Mouse (Mus musculus): ENCODE results near the gene Exoc6b.

Exoc6b gene

DNA sequence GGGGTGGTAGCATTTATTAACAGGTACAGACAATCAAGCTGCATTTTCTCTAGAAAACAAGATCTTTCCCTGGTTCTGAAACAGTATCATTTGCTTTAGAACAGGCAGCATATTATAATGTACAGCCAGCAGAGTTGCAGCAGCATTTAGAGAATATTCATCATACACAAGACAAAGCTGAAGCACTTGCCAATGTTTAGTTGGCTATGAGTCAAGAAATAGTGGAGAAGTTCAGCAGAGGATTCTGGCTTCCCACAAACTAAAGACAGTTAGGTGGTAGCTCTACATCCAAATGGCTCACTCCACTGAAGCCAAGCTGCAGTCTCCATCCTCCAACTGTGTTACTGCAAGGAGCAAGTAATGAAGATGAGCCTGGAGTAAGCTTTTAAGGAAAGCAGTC lies 342.4 kb downstream of the Exoc6b start:
- no peak for DNase-seq (ENCODE audit: low spot score)

DNA sequence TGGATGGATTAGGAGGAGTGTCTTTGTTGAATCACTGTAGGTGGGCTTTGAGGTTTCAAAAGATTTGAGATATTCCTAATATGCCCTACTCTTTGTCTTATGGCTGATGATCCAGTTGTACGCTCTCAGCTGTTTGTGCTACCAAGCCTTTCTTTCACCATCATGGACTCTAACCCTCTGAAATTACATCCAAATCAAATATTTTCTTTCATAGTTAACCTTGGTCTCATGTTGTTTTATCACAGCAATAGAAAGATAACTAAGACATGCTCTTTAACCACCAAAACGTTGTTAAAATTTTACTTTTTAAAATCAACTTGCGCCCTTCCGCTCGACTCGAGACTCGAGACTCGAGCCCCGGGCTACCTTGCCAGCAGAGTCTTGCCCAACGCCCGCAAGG lies 356.1 kb downstream of the Exoc6b start:
- no peak for DNase-seq (ENCODE audit: low spot score)

GRCm38 (mm10) chr6:84710831-84711230 lies 358.5 kb downstream of the Exoc6b start:
- no peak for DNase-seq (ENCODE audit: low spot score)

- DNase-seq (ENCODE audit: low spot score), result no peak
Observed at GRCm38 (mm10) chr6:84708631-84709030, 360.7 kb downstream of the Exoc6b start.

- DNase-seq (ENCODE audit: low spot score), result no peak
Observed at GRCm38 (mm10) chr6:84699579-84699978, 369.7 kb downstream of the Exoc6b start.

- no peak for DNase-seq (ENCODE audit: low spot score)
Observed at GRCm38 (mm10) chr6:84698288-84698673, 371.0 kb downstream of the Exoc6b start.

- DNase-seq (ENCODE audit: low spot score), result peak; percentile 68
Observed at GRCm38 (mm10) chr6:84697474-84698287, 371.6 kb downstream of the Exoc6b start.

DNA sequence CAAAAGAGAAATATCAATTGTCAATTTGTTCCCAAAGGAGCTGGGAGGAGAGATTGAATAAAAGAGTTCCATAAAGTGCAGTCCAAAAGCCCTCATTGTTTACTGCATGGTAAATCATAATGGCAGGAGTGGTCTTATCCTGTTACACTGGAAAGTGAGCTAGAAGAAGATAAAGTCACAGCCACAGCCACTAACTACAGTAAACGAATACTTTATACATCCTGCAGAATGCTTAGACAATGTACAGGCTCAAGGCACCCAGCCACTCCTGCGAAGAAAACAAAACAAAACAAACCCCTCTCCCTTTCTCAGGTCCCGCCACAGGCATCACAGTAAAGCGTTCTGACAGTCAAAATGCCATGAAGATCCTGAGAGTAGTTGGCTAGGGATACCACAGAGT lies 375.5 kb downstream of the Exoc6b start:
- DNase-seq (ENCODE audit: low spot score), result no peak

DNA sequence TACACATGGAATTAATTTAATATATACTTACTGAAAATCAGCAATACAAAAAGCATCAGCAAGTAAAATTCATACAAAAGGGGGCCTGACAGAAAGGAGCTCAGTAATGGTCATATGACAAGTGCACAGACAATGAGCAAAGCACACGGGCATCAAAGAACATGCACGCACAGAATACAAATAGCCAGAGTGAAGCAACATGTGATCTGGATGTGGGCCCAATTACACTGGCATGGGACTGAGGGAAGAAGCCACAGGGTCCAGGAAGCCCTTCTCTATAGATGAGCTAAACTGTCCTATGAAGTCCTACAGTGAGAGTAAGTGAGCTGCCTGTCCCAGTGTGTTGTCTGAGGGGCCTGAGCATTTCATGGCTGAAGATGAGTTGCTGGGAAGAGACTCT lies 376.1 kb downstream of the Exoc6b start:
- DNase-seq (ENCODE audit: low spot score), result no peak

GRCm38 (mm10) chr6:84691907-84692306 lies 377.4 kb downstream of the Exoc6b start:
- DNase-seq (ENCODE audit: low spot score), result no peak

DNA sequence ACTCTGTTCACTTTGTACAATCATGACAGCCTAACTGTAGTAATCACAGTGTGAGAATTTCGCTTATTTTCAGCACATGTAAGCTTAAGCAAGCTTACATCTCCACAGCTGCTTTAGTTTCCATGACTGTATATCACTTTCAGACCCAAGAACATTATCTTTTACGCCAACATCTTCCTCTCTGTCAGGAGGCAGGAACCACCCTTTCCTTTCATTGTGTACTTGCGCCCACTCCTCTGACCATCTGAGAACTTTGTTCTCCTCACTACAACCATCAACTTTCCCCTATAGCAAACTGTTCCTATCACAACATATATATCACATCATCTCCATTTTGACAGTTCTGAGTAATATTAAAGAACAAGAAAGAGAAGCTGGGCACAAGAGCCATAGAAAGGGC lies 391.5 kb downstream of the Exoc6b start:
- no peak for DNase-seq (ENCODE audit: low spot score)

DNA sequence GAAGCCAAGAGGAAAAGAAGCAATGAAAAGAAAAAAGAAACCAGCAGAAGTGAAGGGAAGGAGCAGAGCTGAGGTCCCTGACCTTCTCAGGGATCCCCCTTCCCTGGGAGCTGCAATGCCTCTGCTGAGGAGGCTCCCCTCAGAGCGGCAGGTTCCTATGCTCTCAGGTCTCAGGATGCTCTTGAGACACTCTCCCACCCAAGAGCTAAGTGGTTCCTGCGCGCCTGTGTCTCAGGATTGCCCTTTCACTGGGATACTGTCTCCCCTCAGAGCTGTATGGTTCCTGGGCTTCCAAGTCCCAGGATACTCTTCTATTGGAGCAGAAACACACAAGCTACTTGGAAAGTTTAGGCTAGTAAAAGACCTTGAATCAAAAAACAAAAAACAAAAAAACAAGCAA lies 394.4 kb downstream of the Exoc6b start:
- DNase-seq (ENCODE audit: low spot score), result no peak

- DNase-seq (ENCODE audit: low spot score), result no peak
Observed at GRCm38 (mm10) chr6:84674136-84674535, 395.2 kb downstream of the Exoc6b start.

DNA sequence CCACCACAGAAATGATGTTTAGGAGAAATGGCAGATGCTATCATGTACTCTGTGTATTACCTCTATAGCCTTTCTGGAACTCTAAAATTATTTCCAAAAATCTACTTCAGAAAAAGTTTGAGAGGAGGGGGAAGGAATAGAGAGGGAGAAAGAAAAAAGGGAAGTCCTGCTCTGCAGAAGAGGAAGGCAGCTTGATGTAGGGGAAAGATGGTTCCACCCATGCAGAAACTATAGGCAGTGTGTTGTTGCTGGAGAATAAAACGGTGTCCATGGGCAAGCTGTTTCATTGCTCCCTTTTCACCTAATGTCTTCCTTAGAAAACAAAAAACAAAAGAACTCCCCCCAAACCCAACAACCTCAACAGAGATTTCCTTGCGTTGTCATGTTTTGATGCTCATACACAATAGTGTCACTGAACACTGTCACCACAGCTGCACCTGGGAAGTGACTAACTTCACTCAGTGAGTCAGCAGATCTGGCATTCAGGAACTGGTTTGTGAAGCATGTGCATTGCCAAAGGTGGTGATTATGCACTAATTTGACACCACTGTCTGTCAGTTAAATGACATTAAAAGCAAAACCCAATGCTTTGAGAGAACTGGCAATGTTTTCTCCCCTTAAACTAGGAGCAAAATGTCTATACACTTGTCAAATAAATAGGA lies 407.7 kb downstream of the Exoc6b start:
- no peak for DNase-seq (ENCODE audit: low spot score)

GRCm38 (mm10) chr6:84660982-84661381 lies 408.3 kb downstream of the Exoc6b start:
- no peak for DNase-seq (ENCODE audit: low spot score)

GRCm38 (mm10) chr6:84657091-84657490 lies 412.2 kb downstream of the Exoc6b start:
- no peak for DNase-seq (ENCODE audit: low spot score)

DNA sequence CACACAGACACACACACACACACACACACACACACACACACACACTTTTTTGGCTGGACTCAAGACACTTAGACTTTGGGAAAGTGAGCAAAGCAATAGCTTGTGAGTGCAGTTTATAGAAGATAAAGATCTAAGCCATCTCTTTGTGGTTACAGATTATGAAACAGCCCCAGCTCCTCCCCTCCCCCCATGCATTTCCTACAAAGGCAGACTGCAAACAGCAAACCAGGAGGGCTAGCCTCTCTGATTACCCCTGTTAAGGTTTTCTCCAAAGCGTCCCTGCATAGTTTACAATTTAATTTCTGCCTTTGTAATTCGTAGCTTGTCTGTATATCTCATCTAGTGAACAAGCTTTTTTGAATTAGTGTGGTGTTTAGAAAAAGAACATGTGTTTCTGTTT lies 412.6 kb downstream of the Exoc6b start:
- no peak for DNase-seq (ENCODE audit: low spot score)

- no peak for DNase-seq (ENCODE audit: low spot score)
Observed at GRCm38 (mm10) chr6:84651902-84652301, 417.4 kb downstream of the Exoc6b start.

- no peak for DNase-seq (ENCODE audit: low spot score)
Observed at GRCm38 (mm10) chr6:84647197-84647596, 422.1 kb downstream of the Exoc6b start.

GRCm38 (mm10) chr6:84646696-84647095 lies 422.6 kb downstream of the Exoc6b start:
- no peak for DNase-seq (ENCODE audit: low spot score)

GRCm38 (mm10) chr6:84641062-84641431 lies 428.3 kb downstream of the Exoc6b start:
- no peak for DNase-seq (ENCODE audit: low spot score)

GRCm38 (mm10) chr6:84640324-84641061 lies 428.8 kb downstream of the Exoc6b start:
- no peak for DNase-seq (ENCODE audit: low spot score)

GRCm38 (mm10) chr6:84638206-84638605 lies 431.1 kb downstream of the Exoc6b start:
- no peak for DNase-seq (ENCODE audit: low spot score)
